Mouse (Mus musculus) forebrain, embryonic 16.5 days (tissue): ENCODE measurements around the gene Snrnp40. TPM values are rescaled to one million over a fixed set of nuclear protein-coding genes. Genes with fewer than 3 reads are reported as not detected.

Experiments
- ATAC-seq: fragments of 200-750 bp; cut with Nextera tagmentation; 2 replicates; pipeline ENCODE4 v1.8.0; 2017; ENCODE audit warnings: mild to moderate bottlenecking, moderate library complexity
- H3K27ac ChIP-seq: fragments of 300-500 bp; sonication (generic); 2 replicates; pipeline ENCODE4 v1.5.1; 2014; ENCODE audit warnings: low read length, control low read depth
- H3K27me3 ChIP-seq: fragments of 300-500 bp; sonication (generic); replicated peaks from 2 replicates; pipeline ENCODE4 v1.6.1; 2014; ENCODE audit warnings: low read length; ENCODE audit not compliant: control insufficient read depth, insufficient read depth
- H3K36me3 ChIP-seq: fragments of 300-500 bp; sonication (generic); 2 replicates; pipeline ENCODE4 v1.6.1; 2014; ENCODE audit not compliant: control insufficient read depth, insufficient read depth
- H3K4me1 ChIP-seq: fragments of 300-500 bp; sonication (generic); replicated peaks from 2 replicates; pipeline ENCODE4 v1.6.1; 2014; ENCODE audit warnings: low read length; ENCODE audit not compliant: control insufficient read depth, insufficient read depth
- H3K4me2 ChIP-seq: fragments of 300-500 bp; sonication (generic); 2 replicates; pipeline ENCODE4 v1.6.1; 2014; ENCODE audit warnings: mild to moderate bottlenecking, low read length, control low read depth
- H3K4me3 ChIP-seq: fragments of 300-500 bp; sonication (generic); replicated peaks from 2 replicates; pipeline ENCODE4 v1.5.1; 2014; ENCODE audit warnings: mild to moderate bottlenecking, low read length, control low read depth
- H3K9ac ChIP-seq: fragments of 300-500 bp; sonication (generic); replicated peaks from 2 replicates; pipeline ENCODE4 v1.6.1; 2014; ENCODE audit warnings: low read depth, low read length, control low read depth
- H3K9me3 ChIP-seq: fragments of 300-500 bp; sonication (generic); 2 replicates; pipeline ENCODE4 v1.6.1; 2016; ENCODE audit warnings: low read length; ENCODE audit not compliant: control insufficient read depth
- WGBS: fragments of 180-500 bp; shearing (Covaris S2); extraction: QIAGEN DNeasy Blood & Tissue Kit; methylation state at CpG from one replicate; pipeline ENCODE4 v1.1.7; 2014; 5-methylcytosine and 5-hydroxymethylcytosine counted together
- polyA plus RNA-seq: library from polyadenylated mRNA; unstranded; fragments of >200 nt; fragmentation: Nextera tagmentation; extraction: Ambion mirVana; gene quantifications from 2 replicates; pipeline ENCODE4 v1.2.1, GENCODE M21; 2015

Snrnp40 gene
- polyA plus RNA-seq, 1 experiment from 2014 or later = 126 TPM

GRCm38 (mm10) chr4:130357946-130358345, 2.0 kb upstream of the Snrnp40 start:
- H3K4me1 ChIP-seq = peaks cover 18% of the 10 kb centered on the region
- ATAC-seq = no peak
- no peak overlapping the region for H3K27ac ChIP-seq
- no peaks in the 10 kb centered on the region for H3K27me3 ChIP-seq
- H3K9ac ChIP-seq = no peak overlapping the region
- H3K9me3 ChIP-seq = no peaks in the 10 kb centered on the region
- H3K36me3 ChIP-seq = peaks cover 3% of the 10 kb centered on the region
- H3K4me2 ChIP-seq = no peak overlapping the region
- no peak overlapping the region for H3K4me3 ChIP-seq

DNA sequence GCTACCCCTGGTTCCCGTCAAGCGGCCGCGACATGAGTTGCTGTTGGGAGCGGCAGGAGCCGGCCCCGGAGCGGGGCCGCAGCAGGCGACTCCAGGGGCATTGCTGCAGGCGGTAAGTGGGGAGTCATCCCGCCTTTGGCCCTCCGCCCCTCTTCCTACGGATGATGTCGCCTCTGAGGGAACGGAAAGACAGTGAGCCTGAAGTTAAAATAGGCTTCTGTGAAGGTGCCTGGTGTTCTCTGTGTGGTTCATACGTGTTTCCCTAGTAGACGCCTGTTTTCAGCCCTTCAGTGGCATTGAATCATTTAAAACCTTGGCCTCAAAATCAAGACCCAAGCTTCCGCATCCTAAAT, 282 bp downstream of the Snrnp40 start:
- H3K27me3 ChIP-seq = no peaks in the 10 kb centered on the region
- no peak; the same call in 1 of the 2 replicates for ATAC-seq
- no peaks in the 10 kb centered on the region for H3K9me3 ChIP-seq
- peaks cover 18% of the 10 kb centered on the region for H3K4me1 ChIP-seq
- H3K4me3 ChIP-seq = peak overlapping the region; percentile 98
- peaks cover 14% of the 10 kb centered on the region for H3K36me3 ChIP-seq
- peak overlapping the region; percentile 89 for H3K4me2 ChIP-seq
- WGBS = under 1% methylated on average over 19 of the region's 19 CpGs
- peak overlapping the region; percentile 92 for H3K9ac ChIP-seq
- peak overlapping the region; percentile 78 for H3K27ac ChIP-seq

GRCm38 (mm10) chr4:130376675-130377074, 16.7 kb downstream of the Snrnp40 start:
- Histone ChIP-seq H3K27ac (no peak overlapping the region), H3K4me1 (no peaks in the 10 kb centered on the region), H3K4me2 (no peak overlapping the region), H3K9ac (no peak overlapping the region), H3K9me3 (no peaks in the 10 kb centered on the region), H3K27me3 (no peaks in the 10 kb centered on the region), H3K4me3 (no peak overlapping the region), H3K36me3 (peaks cover 30% of the 10 kb centered on the region)
- 87% methylated on average over 4 of the region's 4 CpGs for WGBS
- ATAC-seq = no peak

- H3K27ac ChIP-seq = no peak overlapping the region
- no peak overlapping the region for H3K4me3 ChIP-seq
- 87% methylated on average over 4 of the region's 4 CpGs for WGBS
- H3K4me2 ChIP-seq = no peak overlapping the region
- no peaks in the 10 kb centered on the region for H3K9me3 ChIP-seq
- no peaks in the 10 kb centered on the region for H3K27me3 ChIP-seq
- peaks cover 30% of the 10 kb centered on the region for H3K36me3 ChIP-seq
- no peaks in the 10 kb centered on the region for H3K4me1 ChIP-seq
- H3K9ac ChIP-seq = no peak overlapping the region
- no peak for ATAC-seq
Observed at GRCm38 (mm10) chr4:130377500-130377899, 17.6 kb downstream of the Snrnp40 start.

DNA sequence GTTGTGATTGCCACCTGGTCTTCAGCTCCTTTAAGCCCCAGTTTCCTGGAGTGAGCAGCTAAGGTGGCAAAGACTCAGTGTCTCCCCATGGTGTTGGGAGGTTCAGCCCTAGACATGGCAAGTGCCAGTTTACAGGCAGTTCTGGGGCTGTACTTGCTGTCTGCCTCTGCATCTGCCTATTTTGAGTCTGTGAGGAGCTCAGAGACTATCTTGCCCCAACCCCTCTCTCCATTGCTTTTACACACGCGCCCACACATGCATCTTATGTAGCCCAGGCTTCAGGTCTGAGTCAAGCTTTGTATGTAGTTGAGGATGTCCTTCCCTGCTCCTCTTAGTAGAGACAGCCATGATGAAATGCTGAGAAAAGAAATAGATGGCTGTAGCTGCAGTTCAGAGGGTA, 19.2 kb downstream of the Snrnp40 start:
- no peak for ATAC-seq
- Histone ChIP-seq H3K27ac (no peak overlapping the region), H3K9me3 (no peaks in the 10 kb centered on the region), H3K4me3 (no peak overlapping the region), H3K36me3 (peaks cover 30% of the 10 kb centered on the region), H3K27me3 (no peaks in the 10 kb centered on the region), H3K9ac (no peak overlapping the region), H3K4me2 (no peak overlapping the region), H3K4me1 (no peaks in the 10 kb centered on the region)
- WGBS = 98% methylated on average over 2 of the region's 2 CpGs

DNA sequence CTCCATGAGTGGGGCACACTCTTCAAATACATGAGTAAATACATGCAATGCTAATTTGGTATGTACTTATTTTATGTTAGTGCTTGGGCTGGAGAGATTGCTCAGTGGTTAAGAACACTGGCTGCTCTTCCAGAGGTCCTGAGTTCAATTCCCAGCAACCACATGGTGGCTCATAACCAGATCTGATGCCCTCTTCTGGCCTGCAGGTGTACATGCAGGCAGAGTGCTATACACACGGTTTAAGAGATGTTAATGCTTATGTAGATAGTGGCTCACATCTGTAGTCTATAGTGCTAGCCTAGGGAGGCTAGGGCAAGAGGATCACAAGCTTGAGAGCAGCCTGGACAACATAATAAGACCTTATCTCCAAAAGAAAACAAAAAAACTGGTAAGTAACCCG, 20.5 kb downstream of the Snrnp40 start:
- Histone ChIP-seq H3K9me3 (no peaks in the 10 kb centered on the region), H3K27ac (no peak overlapping the region)

DNA sequence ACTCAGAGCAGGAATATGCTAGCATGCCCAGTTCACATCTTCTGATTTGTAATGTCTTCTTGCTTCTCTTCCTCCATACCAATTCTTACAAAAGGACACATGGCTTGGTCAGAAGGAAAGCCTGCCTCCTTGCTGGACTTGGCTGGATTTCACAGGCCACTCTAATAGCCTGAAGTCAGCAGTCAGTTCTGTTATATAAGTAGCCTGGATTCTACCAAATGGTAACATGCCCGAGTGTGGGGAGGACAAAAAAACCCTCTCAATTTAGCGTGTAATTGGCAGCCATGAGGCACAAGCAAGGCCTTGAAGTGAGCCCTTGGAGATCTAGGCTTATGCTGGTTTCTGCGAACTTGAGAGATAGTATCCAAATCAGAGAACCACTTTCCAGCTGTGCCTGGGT, 27.3 kb downstream of the Snrnp40 start:
- 80% methylated on average over 3 of the region's 3 CpGs for WGBS
- H3K4me1 ChIP-seq = no peaks in the 10 kb centered on the region; the same call in 1 of the 2 replicates
- no peak overlapping the region for H3K4me3 ChIP-seq
- no peak overlapping the region for H3K27ac ChIP-seq
- H3K36me3 ChIP-seq = peaks cover 37% of the 10 kb centered on the region
- no peak overlapping the region for H3K9ac ChIP-seq
- H3K9me3 ChIP-seq = no peaks in the 10 kb centered on the region
- H3K4me2 ChIP-seq = no peak overlapping the region
- H3K27me3 ChIP-seq = no peaks in the 10 kb centered on the region
- no peak for ATAC-seq

More for the DNA sequence above, 20.5 kb downstream of the Snrnp40 start:
- Histone ChIP-seq H3K27me3 (no peaks in the 10 kb centered on the region), H3K9ac (no peak overlapping the region), H3K36me3 (peaks cover 35% of the 10 kb centered on the region), H3K4me1 (no peaks in the 10 kb centered on the region), H3K4me2 (no peak overlapping the region), H3K4me3 (no peak overlapping the region)
- 91% methylated on average over 2 of the region's 2 CpGs for whole genome bisulfite sequencing
- no peak for ATAC-seq

GRCm38 (mm10) chr4:130389496-130389895, 29.6 kb downstream of the Snrnp40 start:
- Histone ChIP-seq H3K4me2 (no peak overlapping the region), H3K27me3 (no peaks in the 10 kb centered on the region), H3K27ac (no peak overlapping the region), H3K36me3 (peaks cover 29% of the 10 kb centered on the region), H3K9me3 (no peaks in the 10 kb centered on the region), H3K4me3 (no peak overlapping the region), H3K4me1 (no peaks in the 10 kb centered on the region; the same call in 1 of the 2 replicates), H3K9ac (no peak overlapping the region)
- no peak for ATAC-seq
- 82% methylated on average over 6 of the region's 6 CpGs for WGBS

- no peaks in the 10 kb centered on the region for H3K27me3 ChIP-seq
- no peak overlapping the region for H3K9ac ChIP-seq
- no peak for ATAC-seq
- 95% methylated on average over 7 of the region's 7 CpGs for WGBS
- no peaks in the 10 kb centered on the region; the same call in 1 of the 2 replicates for H3K4me1 ChIP-seq
- no peak overlapping the region for H3K27ac ChIP-seq
- H3K4me3 ChIP-seq = no peak overlapping the region
- no peak overlapping the region for H3K4me2 ChIP-seq
- H3K36me3 ChIP-seq = peaks cover 26% of the 10 kb centered on the region
- H3K9me3 ChIP-seq = no peaks in the 10 kb centered on the region
Observed at GRCm38 (mm10) chr4:130389927-130390326, 30.0 kb downstream of the Snrnp40 start.

GRCm38 (mm10) chr4:130391265-130391664, 31.3 kb downstream of the Snrnp40 start:
- Histone ChIP-seq H3K4me1 (no peaks in the 10 kb centered on the region; the same call in 1 of the 2 replicates), H3K36me3 (peaks cover 22% of the 10 kb centered on the region), H3K27me3 (no peaks in the 10 kb centered on the region), H3K4me3 (no peak overlapping the region), H3K4me2 (no peak overlapping the region), H3K27ac (no peak overlapping the region), H3K9me3 (no peaks in the 10 kb centered on the region), H3K9ac (no peak overlapping the region)
- 69% methylated on average over 3 of the region's 3 CpGs for WGBS
- no peak for ATAC-seq
